In the genomic region with DNA sequence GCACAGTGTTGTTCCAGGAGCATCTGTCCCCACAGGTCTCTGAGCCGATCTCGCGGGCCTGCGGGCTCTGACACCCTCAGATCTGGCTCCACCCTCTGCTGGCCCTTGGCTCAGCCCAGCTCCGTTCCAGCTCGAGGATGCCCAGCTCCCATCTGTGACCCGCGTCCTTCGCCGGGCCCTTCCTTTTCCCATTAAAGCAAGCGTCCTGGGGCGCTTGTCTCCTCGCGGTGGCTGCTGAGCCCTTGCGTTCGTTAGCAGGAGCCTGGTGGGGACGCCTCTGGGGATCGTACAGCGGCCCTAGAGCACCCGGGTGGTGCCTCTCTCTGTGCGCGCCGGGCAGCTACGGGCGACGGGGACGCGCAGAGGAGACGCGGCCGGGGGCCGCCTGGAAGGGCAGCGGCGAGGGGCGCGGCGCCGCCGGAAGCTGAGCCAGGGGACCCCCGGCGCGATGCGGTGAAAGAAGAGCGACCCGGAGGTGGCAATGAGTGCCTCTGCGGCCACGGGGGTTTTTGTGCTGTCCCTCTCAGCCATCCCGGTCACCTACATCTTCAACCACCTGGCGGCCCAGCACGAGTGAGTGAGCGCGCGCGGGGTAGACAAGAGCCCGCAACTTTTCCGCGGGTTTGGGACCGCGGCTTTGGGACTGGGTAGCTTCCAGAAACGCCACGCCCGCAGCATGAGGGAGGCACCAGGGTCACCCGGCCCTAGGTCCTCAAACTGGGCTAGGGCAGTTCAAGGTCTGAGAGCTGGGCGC, we compare ENCODE assay signal across 8 mouse cellular contexts. TPM values are rescaled to one million over a fixed set of nuclear protein-coding genes. Genes with fewer than 3 reads are reported as not detected.
DNase-seq lines count a peak whose midpoint lies in the region; ATAC-seq lines count a peak whose summit lies in the region.

A gene (plus strand): TSS at position 34 of the 754 bp plus-strand sequence.

- DNase-seq in CD4-positive helper T cell, adult 2 months (ENCODE audit: low read depth, low spot score), result peak; percentile 34
- DNase-seq in ES-CJ7 (ENCODE audit: low read depth, low spot score), result peak; percentile 20
- DNase-seq in embryonic facial prominence, embryonic 11.5 days (ENCODE audit: low spot score), result peak; percentile 56
- DNase-seq in large intestine, adult 2 months (ENCODE audit: low read depth, low spot score), result no peak
- DNase-seq in lung, postnatal 10 days, result peak; percentile 67
- DNase-seq in retina, postnatal 1 day, result peak; percentile 79
- DNase-seq in c-Kit-positive CD71-positive TER-119-positive erythroid progenitor cells, embryonic 14.5 days (ENCODE audit: low spot score), result no peak

- H3K9ac ChIP-seq in embryonic facial prominence, embryonic 11.5 days (replicated peaks; ENCODE audit: low read length), result peak within 1 kb of the TSS; percentile 68
- peak within 1 kb of the TSS; percentile 73 for H3K9ac ChIP-seq in heart, embryonic 15.5 days

- H3K27ac ChIP-seq in embryonic facial prominence, embryonic 11.5 days (replicated peaks; ENCODE audit: low read depth, low read length), result no peak within 1 kb of the TSS
- H3K27ac ChIP-seq in heart, embryonic 15.5 days, result peak within 1 kb of the TSS; percentile 60

- WGBS in embryonic facial prominence, embryonic 11.5 days, result under 1% methylated on average over 64 of the region's 64 CpGs
- under 1% methylated on average over 64 of the region's 64 CpGs for WGBS in heart, embryonic 15.5 days
- WGBS in large intestine, adult 2 months, result 2% methylated on average over 64 of the region's 64 CpGs

- peak within 1 kb of the TSS; percentile 99 for H3K4me2 ChIP-seq in embryonic facial prominence, embryonic 11.5 days (ENCODE audit: low read depth, low read length)
- peak within 1 kb of the TSS; percentile 92 for H3K4me2 ChIP-seq in heart, embryonic 15.5 days

- no peaks in the 10 kb centered on the region; the same call in 1 of the 2 replicates for H3K4me1 ChIP-seq in embryonic facial prominence, embryonic 11.5 days (ENCODE audit: control insufficient read depth, insufficient read depth, low read length)
- H3K4me1 ChIP-seq in heart, embryonic 15.5 days (replicated peaks), result peaks cover 61% of the 10 kb centered on the region

- H3K4me3 ChIP-seq in embryonic facial prominence, embryonic 11.5 days (ENCODE audit: low read depth, low read length), result peak within 1 kb of the TSS; percentile 66
- H3K4me3 ChIP-seq in heart, embryonic 15.5 days, result peak within 1 kb of the TSS; percentile 72

- H3K27me3 ChIP-seq in embryonic facial prominence, embryonic 11.5 days (ENCODE audit: control insufficient read depth, insufficient read depth, low read length), result peaks cover 8% of the 10 kb centered on the region
- H3K27me3 ChIP-seq in heart, embryonic 15.5 days, result no peaks in the 10 kb centered on the region

- H3K9me3 ChIP-seq in embryonic facial prominence, embryonic 11.5 days (replicated peaks; ENCODE audit: control insufficient read depth, low read length), result no peaks in the 10 kb centered on the region
- no peaks in the 10 kb centered on the region for H3K9me3 ChIP-seq in heart, embryonic 15.5 days (replicated peaks)

- peak; percentile 75 for ATAC-seq in embryonic facial prominence, embryonic 11.5 days (replicated peaks; ENCODE audit: insufficient number of reproducible peaks, low FRiP score, low TSS enrichment, low read depth)
- peak; percentile 53 for ATAC-seq in heart, embryonic 15.5 days (replicated peaks; ENCODE audit: insufficient number of reproducible peaks, insufficient read depth, low FRiP score, low read depth)

- no peaks in the 10 kb centered on the region for H3K36me3 ChIP-seq in embryonic facial prominence, embryonic 11.5 days (replicated peaks; ENCODE audit: control insufficient read depth, insufficient read depth, low read depth, low read length)
- H3K36me3 ChIP-seq in heart, embryonic 15.5 days, result no peaks in the 10 kb centered on the region

RNA-seq across cellular contexts. Expression of the gene that starts here (rescaled TPM):
- polyA plus RNA-seq in embryonic facial prominence, embryonic 11.5 days (2014; fragmentation: Nextera tagmentation; extraction: Ambion mirVana), result 11.2 and 13.5 TPM in 2 replicates
- polyA plus RNA-seq in heart, embryonic 15.5 days (2015; fragmentation: Nextera tagmentation; extraction: Ambion mirVana), result 28.2 and 33.6 TPM in 2 replicates
- polyA plus RNA-seq in large intestine, adult 2 months (2012; rRNA removed), result 32.3 and 43.5 TPM in 2 replicates

Comparison
In these comparisons a context has a peak if more than half of its experiments do, and no peak if none do; other contexts are left out.
1. DNase-seq: peak in CD4-positive helper T cell, adult 2 months (single experiment), ES-CJ7 (single experiment), embryonic facial prominence, embryonic 11.5 days (single experiment), lung, postnatal 10 days (single experiment) and retina, postnatal 1 day (single experiment); none in large intestine, adult 2 months (single experiment) and c-Kit-positive CD71-positive TER-119-positive erythroid progenitor cells, embryonic 14.5 days (single experiment).